Mouse (Mus musculus) G1E (cell line): Measurements from ENCODE around the gene Mtus2.

ENCODE experiments used
- CTCF ChIP-seq: IDR thresholded peaks from 2 replicates; pipeline ENCODE4 v1.5.1; 2012; ENCODE audit warnings: low read depth, low read length, inconsistent platforms, mixed read lengths
- GATA1 ChIP-seq: IDR thresholded peaks from 2 replicates; pipeline ENCODE4 v1.6.1; 2012; ENCODE audit warnings: borderline replicate concordance, low read length, inconsistent platforms, mixed read lengths
- GATA2 ChIP-seq: IDR thresholded peaks from 2 replicates; pipeline ENCODE4 v1.6.1; 2012; ENCODE audit warnings: low read depth, low read length, inconsistent platforms, borderline replicate concordance
- POLR2AphosphoS5 ChIP-seq: IDR thresholded peaks from 2 replicates; pipeline ENCODE4 v1.6.1; 2012; ENCODE audit warnings: low read depth, low read length, inconsistent platforms; ENCODE audit not compliant: insufficient replicate concordance
- TAL1 ChIP-seq: conservative IDR thresholded peaks from 2 replicates; pipeline ENCODE4 v1.6.1; 2012; ENCODE audit warnings: low read depth, low read length, inconsistent platforms, mixed read lengths

DNA sequence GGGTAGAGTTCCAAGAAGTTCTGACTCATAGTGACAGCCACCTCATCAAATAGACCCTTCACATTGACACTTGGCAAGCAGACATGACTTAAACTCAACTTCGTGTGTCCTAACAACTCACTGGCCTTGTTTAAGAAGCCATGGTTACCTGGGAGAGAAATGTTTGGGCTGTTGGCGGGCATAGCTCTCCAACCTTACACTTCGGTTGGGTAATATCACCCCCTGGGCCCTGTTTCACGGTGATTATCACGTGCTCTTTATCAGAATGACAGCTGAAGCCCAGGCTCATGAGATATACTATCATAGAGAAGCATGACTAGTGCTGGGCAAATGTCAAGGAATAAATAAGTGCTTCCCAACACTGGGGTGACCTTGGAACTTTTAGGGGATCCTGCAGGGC, 323.2 kb downstream of the Mtus2 start:
- TF ChIP-seq CTCF (no peak), TAL1 (no peak), GATA1 (no peak), POLR2AphosphoS5 (no peak), GATA2 (no peak)
